Mouse (Mus musculus) ES-E14 (cell line): Measurements from ENCODE around the gene Gm49337. TPM values are rescaled to one million over a fixed set of nuclear protein-coding genes. Genes with fewer than 3 reads are reported as not detected.

Source experiments
- DNase-seq: peaks from one replicate; pipeline ENCODE4 v3.0.0-alpha.2; 2013; ENCODE audit warnings: low read depth, low spot score
- H3K27ac ChIP-seq: 2 replicates; pipeline ENCODE4 v1.5.1; 2012; ENCODE audit warnings: low read depth, mild to moderate bottlenecking, low read length, moderate library complexity, mixed read lengths; ENCODE audit not compliant: poor library complexity, insufficient read depth, severe bottlenecking
- H3K36me3 ChIP-seq: 2 replicates; pipeline ENCODE4 v1.6.1; 2012; ENCODE audit warnings: mild to moderate bottlenecking, low read length, moderate library complexity, mixed read lengths; ENCODE audit not compliant: control insufficient read depth, poor library complexity, insufficient read depth, severe bottlenecking
- H3K4me1 ChIP-seq, 2 experiments: fragments of 150-350 bp in 1 of 2; sonication (generic) in 1 of 2; 2 replicates each; pipeline ENCODE4 v1.6.1; 2012; ENCODE audit warnings: low read length in 2 of 2, mild to moderate bottlenecking in 1 of 2, mixed read lengths in 1 of 2; ENCODE audit not compliant: control insufficient read depth in 2 of 2, insufficient read depth in 2 of 2, poor library complexity in 1 of 2
- H3K4me3 ChIP-seq, 2 experiments: fragments of 150-350 bp in 1 of 2; sonication (generic) in 1 of 2; 2 replicates each; pipeline ENCODE4 v1.5.1; 2012; ENCODE audit warnings: low read length in 2 of 2, low read depth in 1 of 2, mild to moderate bottlenecking in 1 of 2, mixed read lengths in 1 of 2; ENCODE audit not compliant: insufficient read depth in 1 of 2, poor library complexity in 1 of 2, severe bottlenecking in 1 of 2
- H3K9ac ChIP-seq: 2 replicates; pipeline ENCODE4 v1.6.1; 2012; ENCODE audit warnings: low read depth, mild to moderate bottlenecking, low read length, mixed read lengths; ENCODE audit not compliant: poor library complexity, insufficient read depth, severe bottlenecking
- H3K9me3 ChIP-seq: fragments of 150-350 bp; sonication (generic); 2 replicates; pipeline ENCODE4 v1.6.1; 2012; ENCODE audit warnings: low read depth, mild to moderate bottlenecking, low read length; ENCODE audit not compliant: control insufficient read depth, insufficient read depth
- CHD2 ChIP-seq: IDR thresholded peaks from 2 replicates; pipeline ENCODE4 v1.6.1; 2014; ENCODE audit warnings: mild to moderate bottlenecking, low read depth, low read length, inconsistent platforms
- HCFC1 ChIP-seq: IDR thresholded peaks from 2 replicates; pipeline ENCODE4 v1.6.1; 2012; ENCODE audit warnings: low read length, inconsistent platforms, borderline replicate concordance; ENCODE audit not compliant: insufficient read depth
- MAFK ChIP-seq: IDR thresholded peaks from 2 replicates; pipeline ENCODE4 v1.6.1; 2014; ENCODE audit warnings: mild to moderate bottlenecking, low read depth, low read length, inconsistent platforms; ENCODE audit not compliant: insufficient read depth
- ZC3H11A ChIP-seq: IDR thresholded peaks from 2 replicates; pipeline ENCODE4 v1.6.1; 2012; ENCODE audit warnings: low read depth, mild to moderate bottlenecking, inconsistent platforms, low read length, borderline replicate concordance
- ZNF384 ChIP-seq: IDR thresholded peaks from 2 replicates; pipeline ENCODE4 v1.6.1; 2012; ENCODE audit warnings: low read depth, low read length, inconsistent platforms
- in situ Hi-C, 2 experiments: fragments of 600-800 bp; cut with MboI; formaldehyde crosslinking; loops; one replicate each; pipeline ENCODE4 v1.15.1; 2025; ENCODE audit warnings: low sequenced_read_pairs in 2 of 2, inconsistent platforms in 1 of 2; ENCODE audit not compliant: unreplicated experiment in 2 of 2
- total RNA-seq: library from RNA; depleted of rRNA; stranded (reverse); fragments of 300-350 nt; gene quantifications from 2 replicates; pipeline ENCODE4 v1.2.3, GENCODE M21; 2012

The Gm49337 gene
- total RNA-seq, 1 experiment = 1.0 TPM

DNA sequence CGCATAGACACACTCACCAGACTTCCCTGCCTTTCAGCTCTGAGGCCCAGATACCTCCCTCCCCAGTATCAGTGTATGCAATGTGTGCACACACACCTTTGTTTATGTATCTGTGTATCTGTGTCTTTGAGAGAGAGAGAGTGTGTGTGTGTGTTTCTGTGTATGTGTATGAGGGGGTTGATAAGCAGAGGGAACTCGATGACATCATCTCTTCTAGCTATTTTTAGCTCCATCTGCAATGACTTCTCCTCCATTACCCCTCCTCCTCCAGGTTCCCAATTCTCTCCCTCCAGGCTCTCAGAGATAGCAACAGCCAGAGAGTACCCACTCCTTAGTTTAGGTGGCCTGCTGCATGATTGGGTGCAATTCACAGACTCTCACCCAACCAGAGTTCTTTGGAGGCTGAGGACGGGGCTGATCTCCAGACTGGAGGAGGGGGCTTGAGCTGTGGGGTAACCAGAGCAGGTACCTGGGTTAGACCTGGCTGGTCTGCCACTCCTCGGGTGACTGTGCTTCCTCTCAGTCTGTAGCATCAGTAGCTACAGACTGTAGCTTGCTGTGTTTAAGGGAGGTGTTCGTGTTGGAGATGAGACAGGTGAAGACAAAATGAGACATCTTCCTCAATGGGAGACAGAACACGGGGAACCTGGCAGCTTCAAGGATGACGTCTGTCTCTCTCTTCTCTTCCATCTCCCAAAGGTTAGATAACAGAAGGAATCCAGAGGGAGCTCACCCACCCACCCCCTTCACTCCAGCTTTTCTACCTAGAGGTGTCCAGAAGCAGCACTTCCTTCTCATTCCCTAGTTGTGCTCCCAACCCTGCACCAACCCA, 2.7 kb downstream of the Gm49337 start:
- Histone ChIP-seq H3K4me3 (peak overlapping the region; percentile 62 to 73), H3K27ac (peak overlapping the region; percentile 93), H3K36me3 (no peaks in the 10 kb centered on the region), H3K9me3 (no peaks in the 10 kb centered on the region), H3K9ac (peak overlapping the region; percentile 78), H3K4me1 (peaks cover 4 to 28% of the 10 kb centered on the region in 2 experiments; a peak in 3 of 4 replicates)
- in situ Hi-C loops = no loop called here
- DNase-seq = no peak
- TF ChIP-seq HCFC1 (no peak), MAFK (no peak), CHD2 (no peak), ZC3H11A (no peak), ZNF384 (no peak)

DNA sequence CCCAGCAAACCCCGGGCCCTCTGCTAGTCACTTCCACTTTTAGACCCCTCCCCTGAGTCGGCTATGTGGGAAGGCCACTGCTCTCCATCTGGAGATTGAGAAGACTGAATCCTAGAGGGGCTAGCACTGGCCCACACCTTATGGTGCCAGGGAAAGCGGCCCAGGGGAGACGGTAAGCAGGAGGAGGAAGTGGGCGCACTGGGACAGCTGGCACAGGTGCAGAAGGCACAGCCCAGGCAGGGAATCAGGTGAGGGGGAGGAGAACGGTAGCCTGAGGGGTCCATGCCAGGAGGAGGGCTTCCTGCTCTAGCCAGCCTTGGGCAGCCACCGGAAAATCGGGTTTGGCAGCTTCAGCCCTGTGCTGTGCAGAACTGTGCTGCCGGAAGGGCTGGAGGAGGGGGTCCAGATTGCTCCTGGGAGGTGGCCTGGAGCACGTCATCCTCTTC, 3.4 kb downstream of the Gm49337 start:
- in situ Hi-C loops = no loop called here
- TF ChIP-seq MAFK = no peak
- no peak for TF ChIP-seq CHD2
- TF ChIP-seq HCFC1 = no peak
- TF ChIP-seq ZNF384 = no peak
- no peak for TF ChIP-seq ZC3H11A
- no peaks in the 10 kb centered on the region for H3K9me3 ChIP-seq
- H3K9ac ChIP-seq = peak overlapping the region; percentile 78
- no peak for DNase-seq
- peak overlapping the region; percentile 62 to 73 for H3K4me3 ChIP-seq
- peaks cover 7 to 33% of the 10 kb centered on the region in 2 experiments; a peak in 3 of 4 replicates for H3K4me1 ChIP-seq
- no peaks in the 10 kb centered on the region for H3K36me3 ChIP-seq
- H3K27ac ChIP-seq = peak overlapping the region; percentile 93

DNA sequence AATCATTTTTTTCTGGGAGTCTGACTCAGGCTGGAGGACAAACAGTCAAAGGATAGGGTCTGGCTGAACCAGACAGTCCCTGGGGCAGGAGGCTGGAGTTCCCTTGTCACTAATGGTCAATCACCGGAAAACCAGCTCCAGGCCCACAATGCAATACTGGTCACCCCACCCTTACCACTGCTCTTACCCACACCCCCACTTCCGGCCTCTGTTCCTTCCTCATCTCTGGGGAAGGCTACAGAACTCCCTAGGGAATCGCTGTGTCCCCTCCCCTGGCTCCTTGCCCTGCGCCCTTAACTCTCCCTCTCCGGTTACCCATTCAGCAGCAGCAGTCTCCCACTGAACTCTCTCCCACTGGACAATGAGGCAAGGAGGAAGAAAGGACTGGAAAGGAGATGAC, 4.0 kb downstream of the Gm49337 start:
- no peak for DNase-seq
- peak overlapping the region; percentile 47 to 62; a peak in 3 of 4 replicates for H3K4me3 ChIP-seq
- peaks cover 7 to 33% of the 10 kb centered on the region in 2 experiments; a peak in 3 of 4 replicates for H3K4me1 ChIP-seq
- peak overlapping the region; percentile 82 for H3K27ac ChIP-seq
- TF ChIP-seq ZNF384 (no peak), MAFK (no peak), CHD2 (no peak), ZC3H11A (no peak), HCFC1 (no peak)
- in situ Hi-C loops = no loop called here
- no peaks in the 10 kb centered on the region for H3K9me3 ChIP-seq
- peak overlapping the region; percentile 78 for H3K9ac ChIP-seq
- no peaks in the 10 kb centered on the region for H3K36me3 ChIP-seq

DNA sequence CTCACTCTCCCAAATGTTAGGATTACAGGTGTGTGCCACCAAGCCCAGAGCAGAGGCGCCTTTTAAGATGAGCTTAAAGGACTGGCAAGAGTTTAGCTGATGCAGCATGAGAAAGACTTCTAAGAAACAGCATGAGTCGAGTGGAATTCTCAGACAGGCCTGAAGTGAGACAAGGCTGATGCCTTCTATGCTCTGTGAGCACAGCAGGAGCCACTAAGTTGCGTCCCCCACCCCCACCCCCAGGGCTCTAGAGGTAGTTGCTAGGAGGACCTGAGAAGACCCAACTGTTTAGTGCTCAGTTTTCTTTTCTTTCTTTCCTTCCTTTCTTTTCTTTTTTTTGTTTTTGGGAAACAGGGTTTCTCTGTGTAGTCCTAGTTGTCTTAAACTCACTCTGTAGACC, 8.9 kb downstream of the Gm49337 start:
- Histone ChIP-seq H3K27ac (no peak overlapping the region), H3K9ac (no peak overlapping the region)
- in situ Hi-C loops = no loop called here

More for the DNA sequence above, 8.9 kb downstream of the Gm49337 start:
- TF ChIP-seq HCFC1 = no peak
- TF ChIP-seq MAFK = no peak; the same call in 1 of the 2 replicates
- no peak for TF ChIP-seq ZC3H11A
- no peak for TF ChIP-seq ZNF384
- no peak for TF ChIP-seq CHD2
- Histone ChIP-seq H3K4me1 (peaks cover 8 to 11% of the 10 kb centered on the region in 2 experiments; a peak in 2 of 4 replicates), H3K9me3 (no peaks in the 10 kb centered on the region), H3K36me3 (no peaks in the 10 kb centered on the region), H3K4me3 (no peak overlapping the region)
- no peak for DNase-seq
